Mouse (Mus musculus): Measurements from ENCODE around the gene Ccdc78. TPM values are rescaled to one million over a fixed set of nuclear protein-coding genes. Genes with fewer than 3 reads are reported as not detected.

The Ccdc78 gene
- polyA plus RNA-seq, 1 experiment from 2014 or later: 0.24 TPM

GRCm38 (mm10) chr17:25830200-25830753 lies 43.9 kb downstream of the Ccdc78 start:
- Histone ChIP-seq H3K27ac (replicated peaks) (peak overlapping the region; percentile 92), H3K27me3 (ENCODE audit: control insufficient read depth, insufficient read depth, low read length) (no peaks in the 10 kb centered on the region), H3K4me2 (replicated peaks; ENCODE audit: low read depth) (peak overlapping the region; percentile 85; the same call in 1 of the 2 replicates), H3K9ac (ENCODE audit: low read length) (no peak overlapping the region), H3K9me3 (ENCODE audit: control insufficient read depth, low read length) (no peaks in the 10 kb centered on the region), H3K4me3 (ENCODE audit: low read depth, low read length) (no peak overlapping the region), H3K36me3 (ENCODE audit: control insufficient read depth, insufficient read depth, low read length) (peaks cover 14% of the 10 kb centered on the region), H3K4me1 (replicated peaks; ENCODE audit: control insufficient read depth, insufficient read depth) (peaks cover 22% of the 10 kb centered on the region)
- TF ChIP-seq EP300 (optimal IDR thresholded peaks at IDR 0.05) (no peak), CTCF (IDR thresholded peaks at IDR 0.05; ENCODE audit: low read depth) (no peak)
- no peak for ATAC-seq (ENCODE audit: low FRiP score, low TSS enrichment)
- WGBS: 78% methylated on average over 4 of the region's 4 CpGs
- DNase-seq (ENCODE audit: low spot score): no peak

- Histone ChIP-seq H3K9ac (ENCODE audit: low read length) (peak overlapping the region; percentile 38; the same call in 1 of the 2 replicates), H3K27me3 (ENCODE audit: control insufficient read depth, insufficient read depth, low read length) (no peaks in the 10 kb centered on the region), H3K4me1 (replicated peaks; ENCODE audit: control insufficient read depth, insufficient read depth) (peaks cover 24% of the 10 kb centered on the region), H3K36me3 (ENCODE audit: control insufficient read depth, insufficient read depth, low read length) (peaks cover 14% of the 10 kb centered on the region), H3K27ac (replicated peaks) (0 out of 2 replicates have a peak overlapping the region, but pooled peaks have one; percentile 40), H3K4me2 (replicated peaks; ENCODE audit: low read depth) (peak overlapping the region; percentile 88; the same call in 1 of the 2 replicates), H3K9me3 (ENCODE audit: control insufficient read depth, low read length) (no peaks in the 10 kb centered on the region), H3K4me3 (ENCODE audit: low read depth, low read length) (no peak overlapping the region)
- ATAC-seq (ENCODE audit: low FRiP score, low TSS enrichment): no peak
- DNase-seq (ENCODE audit: low spot score): no peak
- TF ChIP-seq CTCF (IDR thresholded peaks at IDR 0.05; ENCODE audit: low read depth) (no peak), EP300 (optimal IDR thresholded peaks at IDR 0.05) (no peak)
- WGBS: 84% methylated on average over 14 of the region's 14 CpGs
Measured at GRCm38 (mm10) chr17:25830806-25831431, 44.5 kb downstream of the Ccdc78 start.

DNA sequence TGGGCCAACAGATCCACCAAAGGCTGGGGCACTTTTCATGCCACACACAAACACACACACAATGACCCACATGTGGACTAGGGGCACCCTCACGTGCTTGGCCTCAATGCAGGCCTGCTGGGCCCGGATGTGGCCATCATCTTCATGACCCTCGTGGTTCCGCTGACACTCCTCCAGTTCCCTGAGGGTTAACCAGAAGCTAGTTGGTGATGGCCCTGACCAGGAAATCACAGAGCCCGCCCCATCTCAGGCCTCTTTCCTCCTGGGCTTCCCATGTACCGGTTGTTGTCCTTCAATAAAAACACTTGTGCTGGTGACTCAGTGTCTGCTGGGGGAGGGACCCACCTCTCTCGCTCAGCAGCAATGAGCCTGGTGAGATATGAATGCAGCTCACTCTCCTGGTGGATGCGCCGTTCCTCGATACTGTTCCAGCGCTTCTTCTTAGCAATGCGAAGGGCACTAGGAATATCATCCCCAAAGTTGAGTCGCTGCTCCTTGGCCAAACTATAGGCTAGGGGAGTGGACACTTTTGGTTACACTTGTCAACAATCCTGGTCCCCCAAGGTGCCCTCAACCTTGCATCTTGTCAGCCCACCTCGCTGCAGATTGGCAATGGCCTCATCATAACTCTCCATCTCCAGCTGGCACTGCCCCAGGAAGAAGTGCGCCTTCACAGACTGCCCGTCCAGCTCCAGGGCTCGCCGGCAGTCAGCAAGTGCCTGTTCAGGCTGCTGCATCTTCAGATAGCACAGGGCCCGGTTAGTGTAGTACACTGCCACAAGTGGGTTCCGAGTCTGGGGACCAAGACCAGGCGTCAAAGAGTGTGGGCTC lies 45.3 kb downstream of the Ccdc78 start:
- DNase-seq (ENCODE audit: low spot score) (no peak), ATAC-seq (ENCODE audit: low FRiP score, low TSS enrichment) (no peak)
- peaks cover 14% of the 10 kb centered on the region for H3K36me3 ChIP-seq (ENCODE audit: control insufficient read depth, insufficient read depth, low read length)
- peak overlapping the region; percentile 93 for H3K27ac ChIP-seq (replicated peaks)
- H3K9ac ChIP-seq (ENCODE audit: low read length): peak overlapping the region; percentile 85
- H3K4me2 ChIP-seq (replicated peaks; ENCODE audit: low read depth): peak overlapping the region; percentile 88
- no peaks in the 10 kb centered on the region for H3K9me3 ChIP-seq (ENCODE audit: control insufficient read depth, low read length)
- no peaks in the 10 kb centered on the region for H3K27me3 ChIP-seq (ENCODE audit: control insufficient read depth, insufficient read depth, low read length)
- WGBS: 40% methylated on average over 21 of the region's 21 CpGs
- H3K4me3 ChIP-seq (ENCODE audit: low read depth, low read length): peak overlapping the region; percentile 78
- H3K4me1 ChIP-seq (replicated peaks; ENCODE audit: control insufficient read depth, insufficient read depth): peaks cover 30% of the 10 kb centered on the region
- no peak for TF ChIP-seq CTCF (IDR thresholded peaks at IDR 0.05; ENCODE audit: low read depth)
- no peak for TF ChIP-seq EP300 (optimal IDR thresholded peaks at IDR 0.05)

DNA sequence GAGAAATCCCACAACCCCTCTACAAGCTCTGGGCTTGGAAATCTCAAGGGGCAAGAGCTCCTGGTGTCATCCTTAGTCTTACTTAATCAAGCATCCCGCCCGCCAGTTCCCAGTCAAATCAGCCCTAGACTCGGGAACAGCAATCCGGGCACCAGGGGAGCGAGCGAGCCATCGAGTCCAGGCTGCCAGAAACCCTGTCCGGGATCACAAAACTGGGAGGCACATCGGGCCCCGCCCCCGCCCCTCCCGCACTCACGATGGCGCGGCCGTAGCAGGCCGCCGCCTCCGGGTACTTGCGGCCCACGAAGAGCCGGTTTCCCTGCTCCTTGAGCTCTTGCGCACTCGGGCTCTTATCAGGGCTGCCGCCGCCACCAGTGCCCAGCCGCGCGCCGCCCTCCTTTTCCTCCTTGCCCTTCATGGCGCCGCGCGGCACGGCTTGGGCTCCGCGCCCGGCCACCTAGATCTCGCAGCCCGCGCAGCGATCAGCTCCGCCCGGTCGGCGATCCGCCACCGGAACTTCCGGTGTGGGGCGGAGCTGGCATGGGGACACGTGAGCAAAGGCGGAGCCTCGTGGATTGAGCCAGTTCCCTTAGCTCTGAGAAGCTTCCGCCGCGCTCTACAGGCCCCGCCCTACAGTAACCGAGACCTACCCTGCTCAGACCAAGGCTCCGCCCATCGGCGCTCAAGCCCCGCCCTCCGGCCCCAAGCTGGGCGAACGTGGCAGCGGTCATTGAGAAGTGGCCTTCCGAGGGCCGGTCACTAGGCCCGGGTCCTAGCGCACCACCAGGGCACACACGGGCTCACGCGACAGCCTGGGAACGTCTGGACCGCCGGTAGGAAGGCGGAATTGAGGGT lies 46.3 kb downstream of the Ccdc78 start:
- 0 out of 2 replicates have a peak, but pooled peaks have one; percentile 4 for TF ChIP-seq CTCF (IDR thresholded peaks at IDR 0.05; ENCODE audit: low read depth)
- TF ChIP-seq EP300 (optimal IDR thresholded peaks at IDR 0.05): peak; percentile 92
- Histone ChIP-seq H3K4me1 (replicated peaks; ENCODE audit: control insufficient read depth, insufficient read depth) (peaks cover 34% of the 10 kb centered on the region), H3K27ac (replicated peaks) (peak overlapping the region; percentile 98), H3K4me3 (ENCODE audit: low read depth, low read length) (peak overlapping the region; percentile 78), H3K36me3 (ENCODE audit: control insufficient read depth, insufficient read depth, low read length) (peaks cover 9% of the 10 kb centered on the region), H3K27me3 (ENCODE audit: control insufficient read depth, insufficient read depth, low read length) (no peaks in the 10 kb centered on the region), H3K9ac (ENCODE audit: low read length) (peak overlapping the region; percentile 85), H3K4me2 (replicated peaks; ENCODE audit: low read depth) (peak overlapping the region; percentile 88), H3K9me3 (ENCODE audit: control insufficient read depth, low read length) (no peaks in the 10 kb centered on the region)
- WGBS: 1% methylated on average over 63 of the region's 77 CpGs
- DNase-seq (ENCODE audit: low spot score) (peak; percentile 100), ATAC-seq (ENCODE audit: low FRiP score, low TSS enrichment) (peak; percentile 89)

- peak within 1 kb of the TSS; percentile 78 for H3K4me3 ChIP-seq (ENCODE audit: low read depth, low read length)
- H3K9ac ChIP-seq (ENCODE audit: low read length): peak within 1 kb of the TSS; percentile 85
- ATAC-seq (ENCODE audit: low FRiP score, low TSS enrichment) (peak; percentile 65), DNase-seq (ENCODE audit: low spot score) (peak; percentile 94)
- under 1% methylated on average over 24 of the region's 24 CpGs for WGBS
- peak within 1 kb of the TSS; percentile 98 for H3K27ac ChIP-seq (replicated peaks)
- TF ChIP-seq EP300 (optimal IDR thresholded peaks at IDR 0.05) (no peak), CTCF (IDR thresholded peaks at IDR 0.05; ENCODE audit: low read depth) (no peak)
- peaks cover 34% of the 10 kb centered on the region for H3K4me1 ChIP-seq (replicated peaks; ENCODE audit: control insufficient read depth, insufficient read depth)
- H3K27me3 ChIP-seq (ENCODE audit: control insufficient read depth, insufficient read depth, low read length): no peaks in the 10 kb centered on the region
- H3K4me2 ChIP-seq (replicated peaks; ENCODE audit: low read depth): peak within 1 kb of the TSS; percentile 88
- peaks cover 12% of the 10 kb centered on the region for H3K36me3 ChIP-seq (ENCODE audit: control insufficient read depth, insufficient read depth, low read length)
- H3K9me3 ChIP-seq (ENCODE audit: control insufficient read depth, low read length): no peaks in the 10 kb centered on the region
Measured at GRCm38 (mm10) chr17:25833291-25833663, 46.9 kb downstream of the Ccdc78 start, which contains the start of gene Stub1. Stub1 (minus strand) TSS chr17:25833404.
